ENCODE assay signal across 20 mouse cellular contexts in genomic region chr12:117077664-117078063, GRCm38 (mm10).
DNase-seq lines count a peak whose midpoint lies in the region; ATAC-seq and TF ChIP-seq lines count a peak whose summit lies in the region.
"Had no signal": no experiment of that assay in that cellular context is flagged by ENCODE, and none has a peak within 500 bp of the region (broad histone marks: within the 10 kb centered on the region; RNA-seq: fewer than 3 reads in every experiment).

No protein-coding gene starts in this region.

- no peak for DNase-seq in cerebellum, adult 11 months
- DNase-seq in lung, adult 2 months = no peak
- DNase-seq in MN1 (ENCODE audit: low spot score) = no peak
- DNase-seq in gastrocnemius, adult 8-10 months (ENCODE audit: low spot score in 2 of 2) = no peak
- no peak for DNase-seq in layer of hippocampus, adult 9-11 months
- DNase-seq: adrenal gland, postnatal 36 days; cerebellum, adult 9-11 months; gastrocnemius, adult 2 months; heart, adult 18-20 months; kidney, adult 18-20 months; kidney, postnatal 25 days; right cerebral cortex, postnatal 4 days; thymus, postnatal 36 days had no signal

- no peak for TF ChIP-seq POLR2A in lung, adult 2 months (IDR thresholded peaks at IDR 0.05; ENCODE audit: borderline replicate concordance, extremely low read depth, low read depth, low read length)

- H3K27ac ChIP-seq in lung, embryonic 16.5 days (ENCODE audit: low read length) = no peak overlapping the region
- H3K27ac ChIP-seq: embryonic facial prominence, embryonic 15.5 days; forebrain, embryonic 10.5 days; gastrocnemius, adult 2 months; hindbrain, embryonic 12.5 days had no signal

- H3K4me3 ChIP-seq in lung, embryonic 16.5 days (ENCODE audit: low read length) = no peak overlapping the region
- no peak overlapping the region for H3K4me3 ChIP-seq in lung, adult 2 months (replicated peaks; ENCODE audit: extremely low read depth, low read depth, low read length)
- H3K4me3 ChIP-seq: embryonic facial prominence, embryonic 15.5 days; forebrain, embryonic 10.5 days; gastrocnemius, adult 2 months; hindbrain, embryonic 12.5 days had no signal

- 37% methylated on average over 7 of the region's 7 CpGs for WGBS in lung, embryonic 16.5 days
- WGBS in lung, adult 2 months = 50% methylated on average over 7 of the region's 7 CpGs

- H3K36me3 ChIP-seq in lung, embryonic 16.5 days (ENCODE audit: control insufficient read depth, insufficient read depth, low read length) = no peaks in the 10 kb centered on the region
- H3K36me3 ChIP-seq: embryonic facial prominence, embryonic 15.5 days; forebrain, embryonic 10.5 days; hindbrain, embryonic 12.5 days had no signal

- no peaks in the 10 kb centered on the region for H3K27me3 ChIP-seq in lung, embryonic 16.5 days (ENCODE audit: control insufficient read depth, insufficient read depth, low read depth, low read length)
- H3K27me3 ChIP-seq: embryonic facial prominence, embryonic 15.5 days; hindbrain, embryonic 12.5 days had no signal

- TF ChIP-seq CTCF in lung, adult 2 months (IDR thresholded peaks at IDR 0.05; ENCODE audit: insufficient read depth, low read length) = no peak

- H3K9me3 ChIP-seq in lung, embryonic 16.5 days (ENCODE audit: control insufficient read depth, low read length) = no peaks in the 10 kb centered on the region
- H3K9me3 ChIP-seq: embryonic facial prominence, embryonic 15.5 days; forebrain, embryonic 10.5 days; hindbrain, embryonic 12.5 days had no signal

- no peak overlapping the region for H3K4me2 ChIP-seq in lung, embryonic 16.5 days (ENCODE audit: low read depth, low read length)
- H3K4me2 ChIP-seq: embryonic facial prominence, embryonic 15.5 days; hindbrain, embryonic 12.5 days; liver, embryonic 11.5 days had no signal

- no peaks in the 10 kb centered on the region for H3K4me1 ChIP-seq in lung, embryonic 16.5 days (replicated peaks; ENCODE audit: control insufficient read depth, insufficient read depth, low read length)
- H3K4me1 ChIP-seq in lung, adult 2 months (ENCODE audit: control insufficient read depth, insufficient read depth, low read length) = no peaks in the 10 kb centered on the region
- H3K4me1 ChIP-seq: embryonic facial prominence, embryonic 15.5 days; hindbrain, embryonic 12.5 days had no signal

- H3K9ac ChIP-seq in lung, embryonic 16.5 days (ENCODE audit: low read length) = no peak overlapping the region
- H3K9ac ChIP-seq: embryonic facial prominence, embryonic 15.5 days; hindbrain, embryonic 12.5 days had no signal

- 0 out of 2 replicates have a peak, but pooled peaks have one; percentile 31 for ATAC-seq in cerebellum, adult (ENCODE audit: insufficient number of reproducible peaks, low FRiP score, low TSS enrichment)
- ATAC-seq in lung, embryonic 16.5 days (ENCODE audit: low read depth) = peak; percentile 28; the same call in 1 of the 2 replicates
- peak; percentile 96 for ATAC-seq in megakaryocyte progenitor cell, adult 5-6 weeks (replicated peaks; ENCODE audit: poor library complexity)

Comparison
In these comparisons a context has a peak if more than half of its experiments do, and no peak if none do; other contexts are left out.
1. ATAC-seq: peak in every context shown above with its lines; median percentile 96 in megakaryocyte progenitor cell, adult 5-6 weeks; 31 in cerebellum, adult; 28 in lung, embryonic 16.5 days.